Mouse (Mus musculus) forebrain, embryonic 12.5 days (tissue): ENCODE results near the gene Rhobtb1. TPM values are rescaled to one million over a fixed set of nuclear protein-coding genes. Genes with fewer than 3 reads are reported as not detected.
A peak's percentile ranks its signal among the peaks of the same experiment; 100 is the strongest.

Source experiments
- ATAC-seq: fragments of 200-750 bp; cut with Nextera tagmentation; 2 replicates; pipeline ENCODE4 v1.8.0; 2017; ENCODE audit warnings: moderate TSS enrichment; ENCODE audit not compliant: low FRiP score
- H3K27ac ChIP-seq: fragments of 300-500 bp; sonication (generic); 2 replicates; pipeline ENCODE4 v1.5.1; 2016; ENCODE audit warnings: mild to moderate bottlenecking
- H3K27me3 ChIP-seq: fragments of 300-500 bp; sonication (generic); 2 replicates; pipeline ENCODE4 v1.6.1; 2016; ENCODE audit warnings: mild to moderate bottlenecking
- H3K36me3 ChIP-seq: fragments of 300-500 bp; sonication (generic); replicated peaks from 2 replicates; pipeline ENCODE4 v1.6.1; 2016; ENCODE audit warnings: mild to moderate bottlenecking
- H3K4me1 ChIP-seq: fragments of 300-500 bp; sonication (generic); 2 replicates; pipeline ENCODE4 v1.6.1; 2016
- H3K4me2 ChIP-seq: fragments of 300-500 bp; sonication (generic); 2 replicates; pipeline ENCODE4 v1.6.1; 2016; ENCODE audit warnings: mild to moderate bottlenecking, moderate library complexity
- H3K4me3 ChIP-seq: fragments of 300-500 bp; sonication (generic); replicated peaks from 2 replicates; pipeline ENCODE4 v1.5.1; 2016; ENCODE audit warnings: mild to moderate bottlenecking
- H3K9ac ChIP-seq: fragments of 300-500 bp; sonication (generic); 2 replicates; pipeline ENCODE4 v1.6.1; 2016; ENCODE audit warnings: mild to moderate bottlenecking
- H3K9me3 ChIP-seq: fragments of 300-500 bp; sonication (generic); 2 replicates; pipeline ENCODE4 v1.6.1; 2016
- WGBS: fragments of 180-500 bp; shearing (Covaris S2); methylation state at CpG from one replicate; pipeline ENCODE4 v1.1.7; 2016; 5-methylcytosine and 5-hydroxymethylcytosine counted together
- polyA plus RNA-seq: library from polyadenylated mRNA; unstranded; fragments of >200 nt; fragmentation: Nextera tagmentation; extraction: Ambion mirVana; gene quantifications from 2 replicates; pipeline ENCODE4 v1.2.1, GENCODE M21; 2016

The Rhobtb1 gene
- polyA plus RNA-seq, 1 experiment from 2014 or later, result 17.8 TPM

- ATAC-seq, result no peak
- no peak overlapping the region for H3K9ac ChIP-seq
- no peak overlapping the region for H3K4me2 ChIP-seq
- H3K4me1 ChIP-seq, result peaks cover 12% of the 10 kb centered on the region
- H3K27ac ChIP-seq, result no peak overlapping the region
- H3K36me3 ChIP-seq, result peaks cover 13% of the 10 kb centered on the region
- no peak overlapping the region for H3K4me3 ChIP-seq
- H3K9me3 ChIP-seq, result no peaks in the 10 kb centered on the region
- no peaks in the 10 kb centered on the region for H3K27me3 ChIP-seq
- 95% methylated on average over 4 of the region's 4 CpGs for WGBS
Observed at GRCm38 (mm10) chr10:69217127-69217690, 66.0 kb downstream of the Rhobtb1 start.

GRCm38 (mm10) chr10:69218458-69219288, 67.4 kb downstream of the Rhobtb1 start:
- Histone ChIP-seq H3K36me3 (peaks cover 13% of the 10 kb centered on the region), H3K9me3 (no peaks in the 10 kb centered on the region), H3K9ac (no peak overlapping the region), H3K4me3 (no peak overlapping the region), H3K27me3 (no peaks in the 10 kb centered on the region), H3K4me2 (no peak overlapping the region), H3K27ac (no peak overlapping the region), H3K4me1 (peaks cover 8% of the 10 kb centered on the region)
- WGBS, result 92% methylated on average over 14 of the region's 14 CpGs
- ATAC-seq, result no peak

- H3K4me2 ChIP-seq, result no peak overlapping the region
Observed at GRCm38 (mm10) chr10:69219289-69219626, 68.0 kb downstream of the Rhobtb1 start.

GRCm38 (mm10) chr10:69220296-69220695, 69.1 kb downstream of the Rhobtb1 start:
- no peaks in the 10 kb centered on the region for H3K9me3 ChIP-seq
- H3K4me1 ChIP-seq, result no peaks in the 10 kb centered on the region
- H3K4me2 ChIP-seq, result no peak overlapping the region
- peaks cover 13% of the 10 kb centered on the region for H3K36me3 ChIP-seq
- H3K9ac ChIP-seq, result no peak overlapping the region
- no peak overlapping the region for H3K4me3 ChIP-seq
- ATAC-seq, result no peak
- H3K27me3 ChIP-seq, result no peaks in the 10 kb centered on the region
- H3K27ac ChIP-seq, result no peak overlapping the region
- WGBS, result 84% methylated on average over 6 of the region's 6 CpGs

More at GRCm38 (mm10) chr10:69219289-69219626, 68.0 kb downstream of the Rhobtb1 start:
- peaks cover 2% of the 10 kb centered on the region; the same call in 1 of the 2 replicates for H3K4me1 ChIP-seq
- H3K27ac ChIP-seq, result no peak overlapping the region
- no peak for ATAC-seq
- H3K9me3 ChIP-seq, result no peaks in the 10 kb centered on the region
- H3K27me3 ChIP-seq, result no peaks in the 10 kb centered on the region
- no peak overlapping the region for H3K9ac ChIP-seq
- H3K36me3 ChIP-seq, result peaks cover 13% of the 10 kb centered on the region
- 89% methylated on average over 2 of the region's 2 CpGs for WGBS
- H3K4me3 ChIP-seq, result no peak overlapping the region

- H3K4me2 ChIP-seq, result no peak overlapping the region
- H3K36me3 ChIP-seq, result peaks cover 13% of the 10 kb centered on the region
- no peak for ATAC-seq
- no peaks in the 10 kb centered on the region for H3K27me3 ChIP-seq
- H3K4me3 ChIP-seq, result no peak overlapping the region
- no peak overlapping the region for H3K27ac ChIP-seq
- H3K4me1 ChIP-seq, result no peaks in the 10 kb centered on the region
- 94% methylated on average over 9 of the region's 9 CpGs for WGBS
- H3K9me3 ChIP-seq, result no peaks in the 10 kb centered on the region
- H3K9ac ChIP-seq, result no peak overlapping the region
Observed at GRCm38 (mm10) chr10:69221148-69221547, 69.9 kb downstream of the Rhobtb1 start.

GRCm38 (mm10) chr10:69221955-69222354, 70.7 kb downstream of the Rhobtb1 start:
- no peaks in the 10 kb centered on the region for H3K4me1 ChIP-seq
- no peaks in the 10 kb centered on the region for H3K9me3 ChIP-seq
- no peak overlapping the region for H3K27ac ChIP-seq
- H3K27me3 ChIP-seq, result no peaks in the 10 kb centered on the region
- 88% methylated on average over 3 of the region's 3 CpGs for WGBS
- no peak overlapping the region for H3K4me3 ChIP-seq
- no peak for ATAC-seq
- H3K36me3 ChIP-seq, result peaks cover 7% of the 10 kb centered on the region
- H3K4me2 ChIP-seq, result no peak overlapping the region
- H3K9ac ChIP-seq, result no peak overlapping the region

GRCm38 (mm10) chr10:69223232-69223631, 72.0 kb downstream of the Rhobtb1 start:
- Histone ChIP-seq H3K27me3 (no peaks in the 10 kb centered on the region), H3K27ac (no peak overlapping the region), H3K4me2 (no peak overlapping the region), H3K9ac (no peak overlapping the region), H3K36me3 (peaks cover 5% of the 10 kb centered on the region), H3K9me3 (no peaks in the 10 kb centered on the region), H3K4me1 (no peaks in the 10 kb centered on the region), H3K4me3 (no peak overlapping the region)
- 96% methylated on average over 4 of the region's 4 CpGs for WGBS
- ATAC-seq, result no peak

- Histone ChIP-seq H3K4me1 (no peaks in the 10 kb centered on the region), H3K4me3 (no peak overlapping the region), H3K27me3 (no peaks in the 10 kb centered on the region), H3K9me3 (no peaks in the 10 kb centered on the region), H3K36me3 (no peaks in the 10 kb centered on the region; the same call in none of the 2 replicates), H3K27ac (no peak overlapping the region), H3K4me2 (no peak overlapping the region), H3K9ac (no peak overlapping the region)
- no peak for ATAC-seq
- 65% methylated on average over 7 of the region's 7 CpGs for WGBS
Observed at GRCm38 (mm10) chr10:69224276-69224675, 73.0 kb downstream of the Rhobtb1 start.

- no peak for ATAC-seq
Observed at GRCm38 (mm10) chr10:69225471-69225870, 74.2 kb downstream of the Rhobtb1 start.

GRCm38 (mm10) chr10:69225951-69226350, 74.7 kb downstream of the Rhobtb1 start:
- Histone ChIP-seq H3K27me3 (no peaks in the 10 kb centered on the region), H3K36me3 (no peaks in the 10 kb centered on the region; the same call in none of the 2 replicates), H3K9ac (no peak overlapping the region), H3K9me3 (no peaks in the 10 kb centered on the region), H3K27ac (no peak overlapping the region), H3K4me1 (no peaks in the 10 kb centered on the region), H3K4me3 (no peak overlapping the region), H3K4me2 (no peak overlapping the region)
- WGBS, result 82% methylated on average over 8 of the region's 8 CpGs
- ATAC-seq, result no peak

More at GRCm38 (mm10) chr10:69225471-69225870, 74.2 kb downstream of the Rhobtb1 start:
- no peaks in the 10 kb centered on the region for H3K4me1 ChIP-seq
- H3K36me3 ChIP-seq, result no peaks in the 10 kb centered on the region; the same call in none of the 2 replicates
- H3K27ac ChIP-seq, result no peak overlapping the region
- no peak overlapping the region for H3K4me2 ChIP-seq
- 97% methylated on average over 5 of the region's 5 CpGs for WGBS
- no peak overlapping the region for H3K9ac ChIP-seq
- H3K4me3 ChIP-seq, result no peak overlapping the region
- no peaks in the 10 kb centered on the region for H3K9me3 ChIP-seq
- H3K27me3 ChIP-seq, result no peaks in the 10 kb centered on the region

- peaks cover 11% of the 10 kb centered on the region; the same call in 1 of the 2 replicates for H3K9me3 ChIP-seq
- 0 out of 2 replicates have a peak, but pooled peaks have one; percentile 33 for ATAC-seq
- H3K27ac ChIP-seq, result no peak overlapping the region
- H3K9ac ChIP-seq, result no peak overlapping the region
- peaks cover 5% of the 10 kb centered on the region for H3K4me1 ChIP-seq
- no peaks in the 10 kb centered on the region for H3K36me3 ChIP-seq
- no peak overlapping the region for H3K4me2 ChIP-seq
- no peaks in the 10 kb centered on the region for H3K27me3 ChIP-seq
- WGBS, result 87% methylated on average over 3 of the region's 3 CpGs
- H3K4me3 ChIP-seq, result no peak overlapping the region
Observed at GRCm38 (mm10) chr10:69237185-69237584, 86.0 kb downstream of the Rhobtb1 start.

GRCm38 (mm10) chr10:69237781-69238180, 86.5 kb downstream of the Rhobtb1 start:
- Histone ChIP-seq H3K36me3 (no peaks in the 10 kb centered on the region), H3K4me1 (peaks cover 5% of the 10 kb centered on the region), H3K4me3 (no peak overlapping the region), H3K9me3 (peaks cover 11% of the 10 kb centered on the region; the same call in 1 of the 2 replicates), H3K27me3 (no peaks in the 10 kb centered on the region), H3K27ac (0 out of 2 replicates have a peak overlapping the region, but pooled peaks have one; percentile 25), H3K4me2 (no peak overlapping the region), H3K9ac (no peak overlapping the region)
- 97% methylated on average over 9 of the region's 9 CpGs for WGBS
- ATAC-seq, result no peak
